Mouse (Mus musculus) granulocyte monocyte progenitor cell, adult 5-6 weeks (primary cell): ENCODE results near the gene Casp2. TPM values are rescaled to one million over a fixed set of nuclear protein-coding genes. Genes with fewer than 3 reads are reported as not detected.

Experiments
- total RNA-seq, 2 experiments: library from RNA; stranded (forward) in 1 of 2; stranded (reverse) in 1 of 2; fragments of 200-712, 200-1000 nt in 1 of 2; fragments of >200 nt in 1 of 2; fragmentation: Nextera tagmentation in 1 of 2; gene quantifications; 2 replicates each; pipeline ENCODE4 v1.2.3; 2014 to 2017

Gene Casp2
- total RNA-seq, 2 experiments from 2014 or later = 48.6 to 81.1 TPM

Other genes with a start within 250 kb of the Casp2 start
- gene Sva, start 226.6 kb upstream of the Casp2 start, total RNA-seq (2014; fragmentation: Nextera tagmentation) = not detected in 2 replicates
- not detected in 2 replicates for gene Sva, start 226.6 kb upstream of the Casp2 start, total RNA-seq (2017)
- gene Tas2r139, start 124.0 kb upstream of the Casp2 start, total RNA-seq (2014; fragmentation: Nextera tagmentation) = not detected in 2 replicates
- not detected in 2 replicates for gene Tas2r139, start 124.0 kb upstream of the Casp2 start, total RNA-seq (2017)
- gene Tas2r144, start 49.7 kb upstream of the Casp2 start, total RNA-seq (2014; fragmentation: Nextera tagmentation) = not detected in 2 replicates
- gene Tas2r144, start 49.7 kb upstream of the Casp2 start, total RNA-seq (2017) = not detected in 2 replicates
- 10.5 and 16.7 TPM in 2 replicates for gene Gstk1, start 19.1 kb upstream of the Casp2 start, total RNA-seq (2014; fragmentation: Nextera tagmentation)
- 4.9 and 6.4 TPM in 2 replicates for gene Gstk1, start 19.1 kb upstream of the Casp2 start, total RNA-seq (2017)
- gene Tmem139, start 3.0 kb upstream of the Casp2 start, total RNA-seq (2014; fragmentation: Nextera tagmentation) = not detected in 2 replicates
- gene Tmem139, start 3.0 kb upstream of the Casp2 start, total RNA-seq (2017) = not detected in 2 replicates
- not detected in 2 replicates for gene Clcn1, start 21.7 kb downstream of the Casp2 start, total RNA-seq (2014; fragmentation: Nextera tagmentation)
- gene Clcn1, start 21.7 kb downstream of the Casp2 start, total RNA-seq (2017) = 1.9 TPM in 1 of 2 replicates, not detected in the other
- gene Fam131b, start 59.7 kb downstream of the Casp2 start, total RNA-seq (2014; fragmentation: Nextera tagmentation) = not detected in 2 replicates
- not detected in 2 replicates for gene Fam131b, start 59.7 kb downstream of the Casp2 start, total RNA-seq (2017)
- gene Zyx, start 84.6 kb downstream of the Casp2 start, total RNA-seq (2014; fragmentation: Nextera tagmentation) = 116 and 131 TPM in 2 replicates
- gene Zyx, start 84.6 kb downstream of the Casp2 start, total RNA-seq (2017) = 17.6 and 17.8 TPM in 2 replicates
- 0.56 and 0.86 TPM in 2 replicates for gene Epha1, start 108.3 kb downstream of the Casp2 start, total RNA-seq (2014; fragmentation: Nextera tagmentation)
- gene Epha1, start 108.3 kb downstream of the Casp2 start, total RNA-seq (2017) = 0.04 TPM in 1 of 2 replicates, not detected in the other
- 1.6 TPM in 1 of 2 replicates, not detected in the other for gene Tas2r143, start 135.3 kb downstream of the Casp2 start, total RNA-seq (2014; fragmentation: Nextera tagmentation)
- gene Tas2r143, start 135.3 kb downstream of the Casp2 start, total RNA-seq (2017) = not detected in 2 replicates
- gene Tas2r135, start 140.4 kb downstream of the Casp2 start, total RNA-seq (2014; fragmentation: Nextera tagmentation) = not detected in 2 replicates
- gene Tas2r135, start 140.4 kb downstream of the Casp2 start, total RNA-seq (2017) = not detected in 2 replicates
- gene Tas2r126, start 169.6 kb downstream of the Casp2 start, total RNA-seq (2014; fragmentation: Nextera tagmentation) = not detected in 2 replicates
- gene Tas2r126, start 169.6 kb downstream of the Casp2 start, total RNA-seq (2017) = not detected in 2 replicates
- not detected in 2 replicates for gene Olfr458, start 200.2 kb downstream of the Casp2 start, total RNA-seq (2014; fragmentation: Nextera tagmentation)
- gene Olfr458, start 200.2 kb downstream of the Casp2 start, total RNA-seq (2017) = not detected in 2 replicates
- gene Olfr457, start 211.3 kb downstream of the Casp2 start, total RNA-seq (2014; fragmentation: Nextera tagmentation) = not detected in 2 replicates
- not detected in 2 replicates for gene Olfr457, start 211.3 kb downstream of the Casp2 start, total RNA-seq (2017)
- gene Olfr456, start 222.2 kb downstream of the Casp2 start, total RNA-seq (2014; fragmentation: Nextera tagmentation) = not detected in 2 replicates
- gene Olfr456, start 222.2 kb downstream of the Casp2 start, total RNA-seq (2017) = not detected in 2 replicates